Comparison of ENCODE assay signal across 11 mouse cellular contexts in the genomic region with DNA sequence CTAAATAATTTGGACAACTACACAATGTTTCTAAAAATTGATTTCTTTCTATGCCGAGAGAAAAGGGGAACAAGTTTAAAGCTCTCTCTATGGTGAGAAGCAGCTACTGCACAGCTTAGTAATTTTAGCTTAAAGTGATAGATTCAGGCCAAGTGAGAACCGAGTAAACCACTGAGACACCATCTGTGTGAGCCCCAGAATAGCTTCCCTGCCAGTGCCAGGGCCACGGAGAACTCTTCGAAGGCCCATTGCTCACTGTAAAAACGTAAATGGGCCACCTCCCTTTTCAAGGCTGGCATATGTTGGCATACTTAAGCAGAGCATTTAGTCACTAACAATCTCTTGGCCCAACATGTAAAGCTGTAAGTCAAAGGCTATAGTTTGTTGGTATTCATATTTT.
A peak's percentile ranks its signal among the peaks of the same experiment; 100 is the strongest.
DNase-seq lines count a peak whose midpoint lies in the region; ATAC-seq and TF ChIP-seq lines count a peak whose summit lies in the region.
"Had no signal": no experiment of that assay in that cellular context is flagged by ENCODE, and none has a peak within 500 bp of the region (broad histone marks: within the 10 kb centered on the region; RNA-seq: fewer than 3 reads in every experiment).

No protein-coding gene starts in this region.

- no peak for TF ChIP-seq CTCF in bone marrow, adult 2 months (IDR thresholded peaks at IDR 0.05; ENCODE audit: control insufficient read depth, insufficient read depth, low read length)

- intact Hi-C loops in left cerebral cortex, postnatal 14 days (cut with DNase I), result no loop called here

- no peak for TF ChIP-seq POLR2A in bone marrow, adult 2 months (IDR thresholded peaks at IDR 0.05; ENCODE audit: borderline replicate concordance, control insufficient read depth, low read depth, low read length)

- peaks cover 1% of the 10 kb centered on the region; the same call in 1 of the 2 replicates for H3K4me1 ChIP-seq in bone marrow, adult 2 months (ENCODE audit: control insufficient read depth, insufficient read depth, low read length)
- H3K4me1 ChIP-seq: embryonic facial prominence, embryonic 13.5 days; stomach, embryonic 15.5 days had no signal

- H3K4me3 ChIP-seq in bone marrow, adult 2 months (replicated peaks; ENCODE audit: control insufficient read depth, low read depth, low read length), result no peak overlapping the region
- H3K4me3 ChIP-seq: embryonic facial prominence, embryonic 13.5 days; stomach, embryonic 15.5 days had no signal

- peak; percentile 98 for ATAC-seq in frontal cortex, adult (ENCODE audit: low TSS enrichment)

- WGBS in bone marrow, adult 2 months, result 40% methylated on average over 5 of the region's 5 CpGs

- peak; percentile 52 for DNase-seq in A20 (ENCODE audit: low read depth, low spot score)
- peak; percentile 71 to 75 for DNase-seq in left cerebral cortex, postnatal 14 days (ENCODE audit: low spot score in 2 of 2)
- DNase-seq in adrenal gland, adult 18-20 months (ENCODE audit: low spot score in 2 of 2), result no peak
- DNase-seq in yolk sac, embryonic 10.5 days (ENCODE audit: low spot score), result no peak
- no peak for DNase-seq in heart, postnatal 4 days
- DNase-seq: gastrocnemius, postnatal 10 days; kidney, adult 11 months had no signal

- H3K27ac ChIP-seq in bone marrow, adult 2 months (ENCODE audit: control insufficient read depth, insufficient read depth, low read depth, low read length, poor library complexity), result peak overlapping the region; percentile 55; the same call in 1 of the 2 replicates
- H3K27ac ChIP-seq: embryonic facial prominence, embryonic 13.5 days; stomach, embryonic 15.5 days had no signal

Comparison
In these comparisons a context has a peak if more than half of its experiments do, and no peak if none do; other contexts are left out.
1. DNase-seq: peak in A20 (single experiment) and left cerebral cortex, postnatal 14 days (2 of 2); none in adrenal gland, adult 18-20 months (0 of 2), yolk sac, embryonic 10.5 days (single experiment) and heart, postnatal 4 days (single experiment).